Comparison of ENCODE assay signal across 12 mouse cellular contexts in the genomic region with DNA sequence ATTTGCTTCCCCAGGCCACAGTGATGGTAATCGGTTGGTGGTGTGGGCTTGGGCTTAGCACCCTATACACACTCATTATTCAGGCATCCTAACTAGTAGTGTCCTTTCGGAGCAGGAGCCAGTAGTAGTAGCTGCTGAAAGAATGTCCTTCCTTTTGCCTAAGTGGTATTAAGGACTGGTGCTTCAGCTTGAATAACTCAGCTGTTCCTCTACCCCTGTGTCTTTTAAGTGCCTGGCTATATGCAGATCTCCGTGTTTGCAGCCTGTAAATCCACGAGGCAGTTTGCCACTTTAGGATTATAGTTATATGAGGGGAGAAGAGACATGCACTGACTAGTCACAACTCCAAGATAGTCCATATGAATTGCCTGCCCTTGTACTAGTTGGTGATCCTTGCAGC. TPM values are rescaled to one million over a fixed set of nuclear protein-coding genes. Genes with fewer than 3 reads are reported as not detected.
A peak's percentile ranks its signal among the peaks of the same experiment; 100 is the strongest.
DNase-seq lines count a peak whose midpoint lies in the region; ATAC-seq and TF ChIP-seq lines count a peak whose summit lies in the region.
"Had no signal": no experiment of that assay in that cellular context is flagged by ENCODE, and none has a peak within 500 bp of the region (broad histone marks: within the 10 kb centered on the region; RNA-seq: fewer than 3 reads in every experiment).

No protein-coding gene starts in this region.

- H3K4me3 ChIP-seq in heart, adult 2 months, result no peak overlapping the region
- no peak overlapping the region for H3K4me3 ChIP-seq in kidney, postnatal 0 days (replicated peaks; ENCODE audit: low read depth, low read length)
- no peak overlapping the region for H3K4me3 ChIP-seq in limb, embryonic 14.5 days (replicated peaks; ENCODE audit: low read length)
- H3K4me3 ChIP-seq: midbrain, embryonic 12.5 days; neural tube, embryonic 12.5 days had no signal

- TF ChIP-seq POLR2A in heart, adult 2 months (IDR thresholded peaks at IDR 0.05; ENCODE audit: insufficient read depth, low read depth, low read length), result no peak
- no peak for TF ChIP-seq POLR2A in limb, embryonic 14.5 days (IDR thresholded peaks at IDR 0.05; ENCODE audit: borderline replicate concordance, extremely low read depth, insufficient read depth, insufficient read length)

- peak overlapping the region; percentile 92 for H3K27ac ChIP-seq in heart, adult 2 months
- H3K27ac ChIP-seq in kidney, postnatal 0 days, result peak overlapping the region; percentile 70
- H3K27ac ChIP-seq in limb, embryonic 14.5 days (replicated peaks; ENCODE audit: low read depth, low read length), result peak overlapping the region; percentile 53
- H3K27ac ChIP-seq: midbrain, embryonic 12.5 days; neural tube, embryonic 12.5 days had no signal

- H3K27me3 ChIP-seq in heart, adult 2 months (ENCODE audit: control insufficient read depth, insufficient read depth, low read length), result no peaks in the 10 kb centered on the region
- H3K27me3 ChIP-seq in kidney, postnatal 0 days (ENCODE audit: insufficient read depth, low read length), result no peaks in the 10 kb centered on the region
- no peaks in the 10 kb centered on the region for H3K27me3 ChIP-seq in Patski
- no peaks in the 10 kb centered on the region for H3K27me3 ChIP-seq in limb, embryonic 14.5 days (ENCODE audit: control insufficient read depth, insufficient read depth, low read length)
- H3K27me3 ChIP-seq: midbrain, embryonic 12.5 days; neural tube, embryonic 12.5 days had no signal

- H3K9me3 ChIP-seq in kidney, postnatal 0 days (replicated peaks; ENCODE audit: low read length), result no peaks in the 10 kb centered on the region
- no peaks in the 10 kb centered on the region for H3K9me3 ChIP-seq in limb, embryonic 14.5 days (ENCODE audit: control insufficient read depth, low read length)
- H3K9me3 ChIP-seq: G1E; midbrain, embryonic 12.5 days; neural tube, embryonic 12.5 days had no signal

- peak overlapping the region; percentile 20 for H3K9ac ChIP-seq in heart, adult 2 months (ENCODE audit: low read depth, low read length)
- H3K9ac ChIP-seq in kidney, postnatal 0 days (ENCODE audit: low read depth, low read length), result no peak overlapping the region
- no peak overlapping the region for H3K9ac ChIP-seq in limb, embryonic 14.5 days (ENCODE audit: low read depth, low read length, severe bottlenecking)
- H3K9ac ChIP-seq: midbrain, embryonic 12.5 days; neural tube, embryonic 12.5 days had no signal

- H3K36me3 ChIP-seq in heart, adult 2 months (ENCODE audit: control insufficient read depth, insufficient read depth, low read length), result peaks cover 47% of the 10 kb centered on the region
- H3K36me3 ChIP-seq in kidney, postnatal 0 days (ENCODE audit: insufficient read depth, low read length), result peaks cover 7% of the 10 kb centered on the region; the same call in 1 of the 2 replicates
- H3K36me3 ChIP-seq in limb, embryonic 14.5 days (ENCODE audit: control insufficient read depth, insufficient read depth, low read length), result peaks cover 10% of the 10 kb centered on the region
- H3K36me3 ChIP-seq: midbrain, embryonic 12.5 days; neural tube, embryonic 12.5 days had no signal

- H3K4me2 ChIP-seq in kidney, postnatal 0 days (ENCODE audit: low read length), result no peak overlapping the region
- no peak overlapping the region for H3K4me2 ChIP-seq in limb, embryonic 14.5 days (replicated peaks; ENCODE audit: low read depth, low read length, severe bottlenecking)
- H3K4me2 ChIP-seq: midbrain, embryonic 12.5 days; neural tube, embryonic 12.5 days had no signal

- no peak for TF ChIP-seq CTCF in heart, adult 2 months (IDR thresholded peaks at IDR 0.05)
- TF ChIP-seq CTCF in kidney, postnatal 0 days (IDR thresholded peaks at IDR 0.05; ENCODE audit: low read depth), result no peak
- no peak for TF ChIP-seq CTCF in Patski (IDR thresholded peaks at IDR 0.05)

- TF ChIP-seq EP300 in heart, adult 2 months (IDR thresholded peaks at IDR 0.05; ENCODE audit: insufficient read depth, low read depth, low read length), result no peak

- 54% methylated on average over 4 of the region's 4 CpGs for WGBS in heart, adult 2 months
- WGBS in kidney, postnatal 0 days, result 78% methylated on average over 4 of the region's 4 CpGs
- 66% methylated on average over 4 of the region's 4 CpGs for WGBS in limb, embryonic 14.5 days

- DNase-seq in heart, adult 2 months, result no peak
- DNase-seq in heart, postnatal 25 days (ENCODE audit: low spot score), result no peak
- no peak for DNase-seq in kidney, postnatal 0 days (ENCODE audit: low spot score)
- no peak for DNase-seq in kidney, adult 11 months
- no peak for DNase-seq in Patski (ENCODE audit: low read depth, low spot score)
- no peak for DNase-seq in limb, embryonic 14.5 days (ENCODE audit: low spot score)
- DNase-seq in cerebellum, postnatal 10 days, result no peak
- DNase-seq: B cell, adult 2 months had no signal

- CTCF ChIA-PET in Patski (lab: Charles Lee), result interaction anchor here (0.9 to 1.5 kb wide), 6 partner anchors 11 to 107 kb away, joined by 3 read pairs; no protein-coding TSS in a partner anchor

- no peak for ATAC-seq in kidney, postnatal 0 days (replicated peaks; ENCODE audit: low FRiP score, low read depth)
- ATAC-seq in Patski, result peak; percentile 4
- ATAC-seq in limb, embryonic 14.5 days (ENCODE audit: low FRiP score, low read depth), result no peak
- ATAC-seq in inflammation-experienced regulatory T-cells, adult 6 months, result no peak

- 0 out of 2 replicates have a peak, but pooled peaks cover 2% of the 10 kb centered on the region for H3K79me2 ChIP-seq in heart, adult 2 months (replicated peaks; ENCODE audit: control insufficient read depth, insufficient read depth, low read length)

- intact Hi-C loops in heart, adult 2 months (cut with DNase I), result loop anchor here (1.0 to 2.0 kb wide), 2 partner anchors 14 to 35 kb away; no protein-coding TSS in a partner anchor
- intact Hi-C loops in heart, postnatal 25 days (cut with DNase I), result loop anchor here (10.0 kb wide), 1 partner anchor 366 kb away; a partner anchor contains a TSS

- in situ Hi-C loops in Patski (cut with MboI; ENCODE audit: low pct_unique_long_range_greater_than_20kb), result no loop called here

- POLR2A ChIA-PET in Patski (lab: Charles Lee), result interaction anchor here (1.5 to 2.9 kb wide), 2 partner anchors 26 to 37 kb away, joined by 5 to 12 read pairs; no protein-coding TSS in a partner anchor

- peaks cover 55% of the 10 kb centered on the region for H3K4me1 ChIP-seq in heart, adult 2 months (ENCODE audit: control insufficient read depth, insufficient read depth, low read length)
- H3K4me1 ChIP-seq in kidney, postnatal 0 days (replicated peaks; ENCODE audit: insufficient read depth, low read length), result peaks cover 33% of the 10 kb centered on the region
- H3K4me1 ChIP-seq in limb, embryonic 14.5 days (ENCODE audit: control insufficient read depth, insufficient read depth, low read length), result peaks cover 62% of the 10 kb centered on the region

RNA-seq across cellular contexts. Expression of a gene that starts 38.9 kb away (rescaled TPM):
- total RNA-seq in heart, adult 2 months (2021), result 100 to 1,000 TPM; 154 to 174 TPM
- 80.2 and 114 TPM in 2 replicates for polyA plus RNA-seq in heart, adult 2 months (2012; rRNA removed)
- total RNA-seq in heart, postnatal 25 days (2021), result 100 to 1,000 TPM; 135 to 205 TPM
- 87.4 and 99.7 TPM in 2 replicates for polyA plus RNA-seq in kidney, postnatal 0 days (2015; fragmentation: Nextera tagmentation; extraction: Ambion mirVana)
- 554 TPM for polyA plus RNA-seq in Patski (2021)
- 57.4 and 73.3 TPM in 2 replicates for polyA plus RNA-seq in limb, embryonic 14.5 days (2012; rRNA removed)
- polyA plus RNA-seq in limb, embryonic 14.5 days (2014; fragmentation: Nextera tagmentation; extraction: Ambion mirVana), result 66.5 and 75.1 TPM in 2 replicates
- polyA plus RNA-seq in inflammation-experienced regulatory T-cells, adult 6 months (2017; shearing (Covaris generic)), result not detected

Comparison
In these comparisons a context has a peak if more than half of its experiments do, and no peak if none do; other contexts are left out.
1. RNA of a gene that starts 38.9 kb away (polyA plus RNA-seq): 554 TPM in Patski (single experiment), 87.4 to 99.7 TPM in kidney, postnatal 0 days, 80.2 to 114 TPM in heart, adult 2 months and 57.4 to 75.1 TPM in limb, embryonic 14.5 days; not detected in inflammation-experienced regulatory T-cells, adult 6 months; every median in the first group is over 10 times any median in the second.
2. Peak in every context shown above with its lines, with median percentiles within 50 percentile points of each other: H3K27ac ChIP-seq.